Mouse (Mus musculus): ENCODE data around the gene Fas.

DNA sequence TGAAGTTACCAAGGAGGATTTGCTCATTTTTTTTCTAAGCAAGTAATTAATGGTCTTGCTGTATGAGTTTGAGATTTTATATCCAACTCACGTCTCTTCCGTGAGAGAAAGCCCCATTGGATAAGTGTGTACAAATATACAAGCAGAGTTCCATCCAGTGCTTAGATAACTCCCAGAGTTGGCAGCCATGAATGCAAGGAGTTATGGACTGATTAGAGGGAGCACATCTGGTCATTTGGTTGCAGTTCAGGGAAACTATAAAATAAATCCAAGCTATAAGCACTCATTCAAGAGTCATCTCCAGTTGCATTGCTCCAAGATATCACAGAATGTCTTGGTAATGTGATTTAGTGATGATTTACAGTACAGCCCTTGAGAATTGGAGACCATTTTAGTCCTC lies 33.5 kb upstream of the Fas start:
- TF ChIP-seq POLR2A (IDR thresholded peaks at IDR 0.05; ENCODE audit: borderline replicate concordance, extremely low read depth, insufficient read depth, insufficient read length, poor library complexity, severe bottlenecking) (no peak), CTCF (IDR thresholded peaks at IDR 0.05; ENCODE audit: borderline replicate concordance, extremely low read depth, insufficient read depth, insufficient read length) (no peak)

All from brain, embryonic 14.5 days (tissue).